Mouse (Mus musculus): ENCODE data around the gene Ptbp1. TPM values are rescaled to one million over a fixed set of nuclear protein-coding genes. Genes with fewer than 3 reads are reported as not detected.

Ptbp1 gene
- polyA plus RNA-seq (2012; rRNA removed) (536 and 644 TPM in 2 replicates), polyA plus RNA-seq (2014; fragmentation: Nextera tagmentation; extraction: Ambion mirVana) (262 and 279 TPM in 2 replicates)

DNA sequence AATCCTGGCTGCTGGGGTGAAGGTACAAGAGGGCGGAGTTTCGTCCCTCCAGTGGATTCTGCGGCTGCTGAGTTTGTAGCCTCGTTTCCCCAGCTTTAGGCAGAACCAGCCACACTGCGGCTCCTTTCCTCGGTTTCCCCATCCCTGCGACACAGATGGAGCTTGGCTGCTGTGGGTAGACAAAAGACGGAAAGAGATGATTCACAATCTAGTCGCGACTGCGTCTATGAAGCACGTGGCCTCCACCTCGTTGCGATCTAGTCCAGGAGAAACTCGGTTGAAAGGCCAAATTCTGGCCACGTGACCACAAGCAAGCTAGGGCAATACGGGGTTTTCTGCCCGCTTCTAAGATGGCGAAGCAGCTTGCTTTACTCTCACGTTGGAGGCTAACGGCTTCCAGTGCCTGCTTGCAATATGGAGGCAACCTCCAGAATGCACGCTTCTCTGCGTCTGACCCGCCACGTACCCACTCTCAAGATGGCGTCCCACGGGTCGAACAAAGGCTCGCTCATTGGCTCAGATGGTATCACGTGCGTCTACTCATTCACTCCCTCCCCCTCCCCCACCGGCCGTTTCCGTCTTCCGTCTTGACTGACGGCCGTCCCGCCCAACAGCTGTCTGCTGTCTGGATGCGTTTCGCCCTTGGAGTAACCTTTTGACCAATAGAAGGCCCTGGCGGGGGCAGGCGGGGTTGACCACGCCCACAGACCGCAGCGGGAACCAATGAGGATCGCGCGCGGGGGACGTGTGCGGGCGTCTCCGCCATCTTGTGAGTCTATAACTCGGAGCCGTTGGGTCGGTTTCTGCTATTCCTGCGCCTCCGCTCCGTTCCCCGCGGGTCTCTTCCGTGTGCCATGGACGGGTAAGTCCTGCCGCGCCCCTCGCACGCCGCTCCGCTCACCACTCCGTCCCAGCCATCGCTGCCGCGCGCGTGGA lies at the start of gene Ptbp1:
TSS of gene Ptbp1 (plus strand) at position 568 of the 936 bp plus-strand sequence.
- peak; percentile 91 for ATAC-seq (ENCODE audit: low FRiP score, low read depth)

DNA sequence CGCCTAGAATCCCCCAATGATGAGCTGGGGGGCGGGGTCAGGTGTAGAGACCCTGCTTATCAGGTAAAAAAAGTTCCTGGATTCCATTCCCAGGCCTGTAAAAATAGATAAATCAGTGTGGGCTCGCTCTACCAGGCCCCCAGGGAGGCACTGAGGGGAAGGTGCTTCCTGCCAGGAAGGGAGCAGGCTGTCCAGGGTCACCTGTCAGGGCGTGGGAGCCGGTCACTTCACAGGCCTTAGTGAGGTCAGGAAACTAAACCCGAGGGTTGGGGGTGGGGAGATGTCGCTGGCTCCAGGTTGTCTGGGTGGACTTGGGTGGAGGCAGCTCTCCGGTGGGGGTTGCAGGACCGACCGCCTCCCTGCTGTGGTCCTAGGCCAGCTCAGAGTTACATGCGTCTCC lies 48.6 kb upstream of the Ptbp1 start:
- Histone ChIP-seq H3K4me2 (replicated peaks; ENCODE audit: low read depth, low read length, severe bottlenecking) (no peak overlapping the region), H3K27ac (replicated peaks; ENCODE audit: low read depth, low read length) (no peak overlapping the region), H3K4me1 (ENCODE audit: control insufficient read depth, insufficient read depth, low read length) (peaks cover 18% of the 10 kb centered on the region), H3K9ac (ENCODE audit: low read depth, low read length, severe bottlenecking) (no peak overlapping the region), H3K9me3 (ENCODE audit: control insufficient read depth, low read length) (no peaks in the 10 kb centered on the region), H3K27me3 (ENCODE audit: control insufficient read depth, insufficient read depth, low read length) (no peaks in the 10 kb centered on the region), H3K36me3 (ENCODE audit: control insufficient read depth, insufficient read depth, low read length) (peaks cover 34% of the 10 kb centered on the region), H3K4me3 (replicated peaks; ENCODE audit: low read length) (no peak overlapping the region)
- TF ChIP-seq POLR2A (IDR thresholded peaks at IDR 0.05; ENCODE audit: borderline replicate concordance, extremely low read depth, insufficient read depth, insufficient read length), result no peak
- WGBS, result 58% methylated on average over 11 of the region's 11 CpGs
- DNase-seq (ENCODE audit: low spot score), result no peak
- no peak for ATAC-seq (ENCODE audit: low FRiP score, low read depth)

More for the DNA sequence above, at the start of gene Ptbp1:
- peak within 1 kb of the TSS; percentile 99 for H3K9ac ChIP-seq (ENCODE audit: low read depth, low read length, severe bottlenecking)
- peak within 1 kb of the TSS; percentile 98 for H3K4me2 ChIP-seq (replicated peaks; ENCODE audit: low read depth, low read length, severe bottlenecking)
- DNase-seq (ENCODE audit: low spot score), result peak; percentile 100
- peaks cover 35% of the 10 kb centered on the region for H3K36me3 ChIP-seq (ENCODE audit: control insufficient read depth, insufficient read depth, low read length)
- H3K27me3 ChIP-seq (ENCODE audit: control insufficient read depth, insufficient read depth, low read length), result no peaks in the 10 kb centered on the region
- WGBS, result under 1% methylated on average over 75 of the region's 75 CpGs
- peak within 1 kb of the TSS; percentile 99 for H3K27ac ChIP-seq (replicated peaks; ENCODE audit: low read depth, low read length)
- peaks cover 47% of the 10 kb centered on the region for H3K4me1 ChIP-seq (ENCODE audit: control insufficient read depth, insufficient read depth, low read length)
- peak; percentile 91; the same call in 1 of the 2 replicates for TF ChIP-seq POLR2A (IDR thresholded peaks at IDR 0.05; ENCODE audit: borderline replicate concordance, extremely low read depth, insufficient read depth, insufficient read length)
- H3K4me3 ChIP-seq (replicated peaks; ENCODE audit: low read length), result peak within 1 kb of the TSS; percentile 99
- no peaks in the 10 kb centered on the region for H3K9me3 ChIP-seq (ENCODE audit: control insufficient read depth, low read length)

DNA sequence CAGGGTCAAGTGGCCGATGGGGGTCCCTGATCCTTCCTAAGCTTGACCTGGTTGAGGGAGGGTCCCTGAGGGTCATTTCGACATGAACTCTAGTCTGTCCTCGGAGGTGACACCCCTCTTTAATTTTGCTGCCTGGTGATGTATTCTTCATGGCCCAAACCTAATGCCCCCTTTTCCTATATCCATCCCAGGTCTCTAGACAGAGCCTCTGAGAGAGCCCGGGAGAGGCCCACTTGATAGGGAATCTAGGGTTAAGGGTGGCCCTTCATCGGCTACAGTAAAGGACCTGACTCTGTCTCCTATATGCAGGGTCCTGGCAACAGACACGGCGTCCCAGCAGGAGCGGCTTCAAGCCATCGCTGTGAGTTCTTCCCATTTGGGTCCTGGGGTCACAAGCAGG lies 47.9 kb upstream of the Ptbp1 start:
- no peak overlapping the region for H3K4me2 ChIP-seq (replicated peaks; ENCODE audit: low read depth, low read length, severe bottlenecking)
- 85% methylated on average over 9 of the region's 9 CpGs for WGBS
- DNase-seq (ENCODE audit: low spot score) (no peak), ATAC-seq (ENCODE audit: low FRiP score, low read depth) (no peak)
- H3K9me3 ChIP-seq (ENCODE audit: control insufficient read depth, low read length), result no peaks in the 10 kb centered on the region
- H3K4me3 ChIP-seq (replicated peaks; ENCODE audit: low read length), result no peak overlapping the region
- peaks cover 18% of the 10 kb centered on the region for H3K4me1 ChIP-seq (ENCODE audit: control insufficient read depth, insufficient read depth, low read length)
- peaks cover 41% of the 10 kb centered on the region for H3K36me3 ChIP-seq (ENCODE audit: control insufficient read depth, insufficient read depth, low read length)
- no peaks in the 10 kb centered on the region for H3K27me3 ChIP-seq (ENCODE audit: control insufficient read depth, insufficient read depth, low read length)
- TF ChIP-seq POLR2A (IDR thresholded peaks at IDR 0.05; ENCODE audit: borderline replicate concordance, extremely low read depth, insufficient read depth, insufficient read length), result no peak
- no peak overlapping the region for H3K9ac ChIP-seq (ENCODE audit: low read depth, low read length, severe bottlenecking)
- no peak overlapping the region for H3K27ac ChIP-seq (replicated peaks; ENCODE audit: low read depth, low read length)

DNA sequence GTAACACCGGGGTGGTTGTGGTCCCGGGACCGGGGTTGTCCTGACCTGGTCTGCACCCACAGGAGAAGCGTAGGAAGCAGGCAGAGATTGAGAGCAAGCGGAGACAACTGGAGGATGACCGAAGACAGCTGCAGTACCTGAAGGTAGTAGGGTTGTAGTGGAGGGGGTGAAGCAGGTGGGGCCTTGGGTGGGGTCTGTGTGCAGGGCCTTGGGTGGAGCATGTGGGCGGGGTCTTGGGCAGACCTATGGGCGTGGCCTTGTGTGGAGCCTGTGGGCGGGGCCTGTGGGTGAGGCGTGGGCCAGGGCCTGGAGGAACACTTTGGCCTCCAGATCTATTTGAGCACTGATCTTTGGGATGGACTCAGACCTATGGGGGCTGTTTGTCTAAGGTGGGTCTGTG lies 47.3 kb upstream of the Ptbp1 start:
- Histone ChIP-seq H3K4me1 (ENCODE audit: control insufficient read depth, insufficient read depth, low read length) (peaks cover 17% of the 10 kb centered on the region), H3K4me2 (replicated peaks; ENCODE audit: low read depth, low read length, severe bottlenecking) (no peak overlapping the region), H3K4me3 (replicated peaks; ENCODE audit: low read length) (no peak overlapping the region), H3K27ac (replicated peaks; ENCODE audit: low read depth, low read length) (no peak overlapping the region), H3K36me3 (ENCODE audit: control insufficient read depth, insufficient read depth, low read length) (peaks cover 47% of the 10 kb centered on the region), H3K9me3 (ENCODE audit: control insufficient read depth, low read length) (no peaks in the 10 kb centered on the region), H3K9ac (ENCODE audit: low read depth, low read length, severe bottlenecking) (no peak overlapping the region), H3K27me3 (ENCODE audit: control insufficient read depth, insufficient read depth, low read length) (no peaks in the 10 kb centered on the region)
- WGBS, result 78% methylated on average over 10 of the region's 10 CpGs
- DNase-seq (ENCODE audit: low spot score), result no peak
- no peak for ATAC-seq (ENCODE audit: low FRiP score, low read depth)
- no peak for TF ChIP-seq POLR2A (IDR thresholded peaks at IDR 0.05; ENCODE audit: borderline replicate concordance, extremely low read depth, insufficient read depth, insufficient read length)

DNA sequence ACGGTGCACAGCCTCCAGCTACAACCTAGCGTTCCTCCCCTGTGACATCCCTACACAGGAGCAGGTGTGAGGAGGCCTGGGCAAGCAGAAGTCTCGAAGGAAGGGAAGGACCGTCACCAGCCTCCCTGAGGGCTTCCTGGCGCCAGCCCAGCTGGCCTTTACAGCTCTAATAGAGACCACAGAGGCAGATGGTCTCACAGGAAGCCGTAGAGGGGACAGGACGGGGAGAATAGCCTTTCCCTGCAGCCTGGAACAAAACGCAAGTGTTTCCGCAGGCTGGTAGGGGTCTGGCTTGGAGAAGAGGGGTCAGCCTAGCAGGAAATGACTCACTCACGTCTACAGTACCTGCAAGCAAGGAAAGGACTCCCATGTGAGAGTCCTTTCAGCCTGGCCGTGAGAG lies 46.4 kb upstream of the Ptbp1 start:
- 50% methylated on average over 11 of the region's 11 CpGs for WGBS
- Histone ChIP-seq H3K9ac (ENCODE audit: low read depth, low read length, severe bottlenecking) (no peak overlapping the region), H3K27me3 (ENCODE audit: control insufficient read depth, insufficient read depth, low read length) (no peaks in the 10 kb centered on the region), H3K4me1 (ENCODE audit: control insufficient read depth, insufficient read depth, low read length) (peaks cover 10% of the 10 kb centered on the region), H3K27ac (replicated peaks; ENCODE audit: low read depth, low read length) (0 out of 2 replicates have a peak overlapping the region, but pooled peaks have one; percentile 5), H3K9me3 (ENCODE audit: control insufficient read depth, low read length) (no peaks in the 10 kb centered on the region), H3K36me3 (ENCODE audit: control insufficient read depth, insufficient read depth, low read length) (peaks cover 48% of the 10 kb centered on the region), H3K4me3 (replicated peaks; ENCODE audit: low read length) (no peak overlapping the region), H3K4me2 (replicated peaks; ENCODE audit: low read depth, low read length, severe bottlenecking) (no peak overlapping the region)
- TF ChIP-seq POLR2A (IDR thresholded peaks at IDR 0.05; ENCODE audit: borderline replicate concordance, extremely low read depth, insufficient read depth, insufficient read length), result no peak
- no peak for ATAC-seq (ENCODE audit: low FRiP score, low read depth)
- no peak for DNase-seq (ENCODE audit: low spot score)

All from limb, embryonic 14.5 days (tissue).